Mouse (Mus musculus) cerebellum, adult 9-10 months (tissue): ENCODE data around the gene Crhbp.

Experiments
- DNase-seq: peaks from one replicate; pipeline ENCODE4 v3.0.0; 2022

Gene Crhbp

DNA sequence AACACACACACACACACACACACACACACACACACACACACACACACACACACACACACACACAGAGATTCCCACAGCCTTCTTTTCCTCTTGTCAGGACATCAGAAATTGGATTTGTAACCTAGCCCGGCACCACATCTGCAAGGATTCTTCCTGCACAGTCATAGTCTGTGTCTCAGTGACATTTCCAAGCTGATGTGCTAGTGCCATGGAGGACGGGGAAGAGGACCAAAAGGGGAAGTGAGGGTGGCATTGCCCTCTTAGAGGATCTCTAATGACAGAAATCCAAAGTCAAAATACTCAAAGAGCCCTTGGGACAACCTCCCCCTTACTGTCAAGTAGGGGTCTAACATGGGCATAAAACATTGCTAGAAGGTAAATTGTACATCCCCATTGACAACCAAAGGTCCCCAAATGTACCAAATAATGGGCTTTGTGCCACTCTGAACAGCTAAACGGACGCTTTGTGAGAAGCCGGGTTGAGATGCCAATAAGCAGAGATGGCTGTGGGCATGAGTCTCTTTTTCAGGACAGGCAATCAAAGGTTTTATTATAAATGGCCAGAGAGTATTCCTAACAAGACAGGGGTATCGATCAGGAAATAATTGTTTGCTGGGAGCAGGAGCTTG lies 26.0 kb downstream of the Crhbp start:
- no peak for DNase-seq

DNA sequence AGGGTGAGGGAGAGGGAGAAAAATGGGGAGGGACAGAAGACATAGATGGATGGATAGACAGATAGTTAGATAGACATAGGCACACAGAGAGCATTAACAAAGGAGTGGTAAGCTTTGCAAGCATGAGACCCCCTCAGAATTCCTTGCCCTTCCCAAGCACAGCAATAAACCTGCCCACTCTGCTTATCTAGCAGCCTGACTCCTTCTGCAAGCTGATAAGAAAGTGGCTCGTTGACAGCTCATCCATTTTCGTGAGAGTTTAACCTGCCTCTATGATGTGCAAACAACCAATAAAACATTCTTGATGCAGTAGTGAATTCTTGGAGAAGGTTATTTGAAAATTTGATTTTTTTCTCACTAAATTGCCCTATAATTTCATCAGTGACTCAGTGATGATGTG lies 32.5 kb downstream of the Crhbp start:
- DNase-seq, result no peak

DNA sequence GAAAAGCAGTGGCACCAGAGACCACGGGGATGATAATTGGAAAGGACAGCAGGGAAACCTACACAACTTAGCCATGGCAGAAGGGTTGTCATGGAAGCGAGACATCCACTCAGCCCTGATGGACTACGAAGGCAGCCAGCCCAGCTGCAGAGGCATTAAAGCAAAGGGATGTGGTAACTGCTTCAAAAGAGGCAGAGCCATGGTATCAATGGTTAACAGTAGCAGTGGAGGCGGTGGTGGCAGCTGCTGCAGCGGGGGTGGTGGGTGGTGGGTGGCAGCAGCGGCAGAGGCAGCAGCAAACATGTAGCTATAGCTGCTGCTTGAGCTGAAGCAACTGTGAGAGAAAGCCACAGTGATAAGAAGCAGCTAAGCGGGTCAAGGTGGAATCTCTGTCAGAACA lies 51.5 kb downstream of the Crhbp start:
- DNase-seq, result no peak

DNA sequence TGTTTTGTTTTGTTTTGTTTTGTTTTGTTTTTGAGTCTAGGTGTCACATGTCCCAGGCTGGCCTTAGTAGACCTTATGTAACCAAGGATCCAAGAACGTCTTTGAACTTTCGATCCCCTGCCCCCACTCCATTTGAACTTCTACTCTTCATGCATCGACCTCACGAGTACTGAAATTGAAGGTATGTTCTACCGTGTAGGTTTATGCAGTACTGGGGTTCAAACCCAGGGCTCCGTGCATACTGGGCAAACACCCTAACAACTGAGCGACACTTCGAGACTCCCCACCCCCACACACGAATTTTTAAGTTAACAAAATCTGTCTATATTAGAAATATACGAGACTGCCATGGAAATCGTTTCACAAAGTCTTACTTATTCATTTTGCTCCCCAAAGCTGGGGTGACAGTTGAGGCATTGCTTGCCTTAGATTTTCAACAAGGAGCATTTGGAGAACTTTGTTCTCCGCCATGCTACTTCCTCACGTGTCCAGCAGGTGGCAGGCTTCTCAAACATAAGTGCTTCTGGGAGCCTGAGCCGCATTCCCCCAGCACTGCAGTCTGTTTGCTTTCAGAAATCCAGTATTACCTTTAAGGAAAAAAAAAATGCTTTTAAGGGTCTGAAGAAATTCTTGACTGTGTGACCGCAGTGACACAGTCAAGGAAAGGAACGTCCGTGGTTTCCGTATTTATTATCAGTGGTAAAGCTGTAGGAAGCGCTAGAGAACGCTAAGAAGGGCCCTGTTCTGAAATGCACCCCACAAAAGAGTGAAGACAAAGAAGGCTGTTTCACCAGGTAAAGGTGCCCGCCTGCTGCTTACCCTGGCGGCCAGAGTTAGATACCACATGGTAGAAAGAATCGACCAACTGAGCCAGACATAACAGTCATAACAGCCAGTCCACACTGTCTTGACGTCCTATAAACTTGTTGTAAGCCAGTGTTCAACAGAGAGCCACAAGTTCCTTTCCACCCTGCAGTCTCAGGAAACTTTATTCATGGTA lies 54.6 kb downstream of the Crhbp start:
- DNase-seq, result peak; percentile 62

DNA sequence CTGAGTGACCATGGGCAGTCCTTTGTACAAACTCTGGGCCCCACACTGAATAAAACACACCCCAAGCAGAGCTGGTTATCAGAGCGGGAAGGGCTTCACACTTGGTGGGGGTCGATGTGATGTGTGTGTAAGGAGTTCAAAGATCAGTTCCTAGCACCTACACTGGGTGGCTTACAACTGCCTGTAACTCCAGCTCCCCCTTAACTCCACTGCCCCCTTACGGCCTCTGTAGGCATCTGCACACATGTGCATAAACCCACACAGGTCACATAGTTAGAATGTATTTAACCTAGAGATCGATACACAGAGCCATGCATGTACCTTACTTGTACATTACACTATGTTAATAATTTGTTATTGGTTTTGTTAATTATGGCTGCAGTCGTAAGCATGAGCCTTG lies 56.5 kb downstream of the Crhbp start:
- no peak for DNase-seq

DNA sequence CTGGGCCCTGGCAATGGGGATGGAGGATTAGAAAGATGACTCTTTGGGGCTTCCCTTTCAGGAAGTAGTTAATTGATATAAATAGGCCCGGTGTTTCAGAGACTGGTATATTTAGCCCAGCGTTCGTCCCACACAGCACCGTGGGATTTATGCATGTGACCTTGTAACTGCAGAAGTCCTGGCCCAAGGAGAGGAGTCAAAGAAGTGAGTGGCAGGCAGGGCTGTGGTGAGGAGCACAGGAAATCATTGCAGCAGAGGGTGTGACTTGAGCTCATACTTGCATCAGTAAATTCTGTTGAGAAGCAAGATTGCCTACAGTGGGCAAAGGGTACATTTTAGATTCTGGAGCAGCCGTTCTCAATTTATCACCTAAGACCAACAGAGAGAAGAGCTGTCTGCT lies 62.3 kb downstream of the Crhbp start:
- no peak for DNase-seq
